In the genomic region with DNA sequence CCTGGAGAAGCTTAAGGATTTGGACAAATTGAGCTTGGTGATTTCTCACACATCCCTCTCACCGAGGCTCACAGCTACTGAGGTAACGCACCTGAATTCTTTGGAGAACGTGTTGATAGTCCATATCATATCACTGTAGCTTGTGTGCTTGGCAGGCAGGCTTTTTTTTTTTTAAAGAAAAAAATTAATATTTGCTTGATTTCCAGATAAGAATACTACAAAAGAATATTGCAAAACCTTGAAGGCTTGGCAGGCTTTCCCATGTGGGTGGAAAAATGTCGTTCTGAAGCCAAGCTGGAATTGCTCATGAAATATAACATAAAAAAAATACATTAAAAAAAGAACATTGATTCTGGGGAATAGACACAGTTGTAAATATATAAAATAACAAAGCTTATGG, we compare ENCODE assay signal across 20 mouse cellular contexts.
A peak's percentile ranks its signal among the peaks of the same experiment; 100 is the strongest.
DNase-seq lines count a peak whose midpoint lies in the region; ATAC-seq and TF ChIP-seq lines count a peak whose summit lies in the region.
"Had no signal": no experiment of that assay in that cellular context is flagged by ENCODE, and none has a peak within 500 bp of the region (broad histone marks: within the 10 kb centered on the region; RNA-seq: fewer than 3 reads in every experiment).

No protein-coding gene starts in this region.

- H3K4me2 ChIP-seq in embryonic facial prominence, embryonic 14.5 days (ENCODE audit: low read depth, low read length) = no peak overlapping the region
- no peak overlapping the region for H3K4me2 ChIP-seq in lung, embryonic 14.5 days
- H3K4me2 ChIP-seq in lung, embryonic 16.5 days (ENCODE audit: low read depth, low read length) = no peak overlapping the region
- H3K4me2 ChIP-seq in stomach, postnatal 0 days (replicated peaks; ENCODE audit: low read depth) = no peak overlapping the region
- H3K4me2 ChIP-seq in hindbrain, embryonic 14.5 days (replicated peaks) = no peak overlapping the region
- H3K4me2 ChIP-seq: embryonic facial prominence, embryonic 15.5 days; forebrain, embryonic 12.5 days; hindbrain, embryonic 13.5 days; limb, embryonic 15.5 days; midbrain, embryonic 15.5 days had no signal

- peak; percentile 79 for TF ChIP-seq EP300 in stomach, postnatal 0 days (optimal IDR thresholded peaks at IDR 0.05)

- no peaks in the 10 kb centered on the region for H3K27me3 ChIP-seq in embryonic facial prominence, embryonic 14.5 days (replicated peaks; ENCODE audit: control insufficient read depth, insufficient read depth, low read length)
- H3K27me3 ChIP-seq in embryonic facial prominence, embryonic 10.5 days (replicated peaks; ENCODE audit: low read depth, poor library complexity, severe bottlenecking) = no peaks in the 10 kb centered on the region
- H3K27me3 ChIP-seq in lung, embryonic 14.5 days (ENCODE audit: insufficient read depth, low read length) = no peaks in the 10 kb centered on the region
- H3K27me3 ChIP-seq in lung, embryonic 16.5 days (ENCODE audit: control insufficient read depth, insufficient read depth, low read depth, low read length) = no peaks in the 10 kb centered on the region
- no peaks in the 10 kb centered on the region for H3K27me3 ChIP-seq in stomach, postnatal 0 days (ENCODE audit: control insufficient read depth, insufficient read depth, low read length)
- no peaks in the 10 kb centered on the region for H3K27me3 ChIP-seq in hindbrain, embryonic 14.5 days (ENCODE audit: control insufficient read depth, insufficient read depth, low read length)
- H3K27me3 ChIP-seq: embryonic facial prominence, embryonic 15.5 days; forebrain, embryonic 12.5 days; hindbrain, embryonic 13.5 days; limb, embryonic 15.5 days; midbrain, embryonic 15.5 days had no signal

- 79% methylated on average over 4 of the region's 4 CpGs for WGBS in embryonic facial prominence, embryonic 14.5 days
- 91% methylated on average over 4 of the region's 4 CpGs for WGBS in embryonic facial prominence, embryonic 10.5 days
- whole genome bisulfite sequencing in lung, embryonic 14.5 days = 62% methylated on average over 4 of the region's 4 CpGs
- 56% methylated on average over 4 of the region's 4 CpGs for WGBS in lung, adult 2 months
- 37% methylated on average over 4 of the region's 4 CpGs for WGBS in lung, embryonic 16.5 days
- 40% methylated on average over 4 of the region's 4 CpGs for WGBS in stomach, postnatal 0 days
- WGBS in hindbrain, embryonic 14.5 days = 91% methylated on average over 4 of the region's 4 CpGs

- TF ChIP-seq POLR2A in lung, adult 2 months (IDR thresholded peaks at IDR 0.05; ENCODE audit: borderline replicate concordance, extremely low read depth, low read depth, low read length) = no peak

- no peak for ATAC-seq in embryonic facial prominence, embryonic 14.5 days (ENCODE audit: low read depth)
- no peak for ATAC-seq in lung, embryonic 14.5 days (ENCODE audit: insufficient read depth)
- peak; percentile 71 for ATAC-seq in lung, embryonic 16.5 days (ENCODE audit: low read depth)
- peak; percentile 33; the same call in 1 of the 2 replicates for ATAC-seq in stomach, postnatal 0 days (ENCODE audit: low FRiP score, low TSS enrichment)
- ATAC-seq in hindbrain, embryonic 14.5 days (ENCODE audit: low FRiP score) = no peak
- ATAC-seq: midbrain, embryonic 15.5 days had no signal

- no peak overlapping the region for H3K4me3 ChIP-seq in embryonic facial prominence, embryonic 14.5 days (ENCODE audit: low read depth, low read length)
- H3K4me3 ChIP-seq in embryonic facial prominence, embryonic 10.5 days = no peak overlapping the region
- no peak overlapping the region for H3K4me3 ChIP-seq in lung, embryonic 14.5 days (ENCODE audit: low read depth, low read length)
- no peak overlapping the region for H3K4me3 ChIP-seq in lung, adult 2 months (replicated peaks; ENCODE audit: extremely low read depth, low read depth, low read length)
- no peak overlapping the region for H3K4me3 ChIP-seq in lung, embryonic 16.5 days (ENCODE audit: low read length)
- no peak overlapping the region for H3K4me3 ChIP-seq in stomach, postnatal 0 days (ENCODE audit: low read depth, low read length)
- H3K4me3 ChIP-seq in hindbrain, embryonic 14.5 days (replicated peaks; ENCODE audit: low read length) = no peak overlapping the region
- H3K4me3 ChIP-seq: embryonic facial prominence, embryonic 15.5 days; forebrain, embryonic 12.5 days; gastrocnemius, adult 2 months; heart, adult 2 months; hindbrain, embryonic 13.5 days; limb, embryonic 15.5 days; midbrain, embryonic 15.5 days had no signal

- TF ChIP-seq CTCF in lung, embryonic 14.5 days (IDR thresholded peaks at IDR 0.05; ENCODE audit: low read depth) = no peak
- TF ChIP-seq CTCF in lung, adult 2 months (IDR thresholded peaks at IDR 0.05; ENCODE audit: insufficient read depth, low read length) = no peak
- TF ChIP-seq CTCF in stomach, postnatal 0 days (IDR thresholded peaks at IDR 0.05; ENCODE audit: low read depth) = no peak

- H3K9ac ChIP-seq in embryonic facial prominence, embryonic 14.5 days (ENCODE audit: low read depth, low read length) = no peak overlapping the region
- no peak overlapping the region for H3K9ac ChIP-seq in lung, embryonic 14.5 days
- H3K9ac ChIP-seq in lung, embryonic 16.5 days (ENCODE audit: low read length) = no peak overlapping the region
- no peak overlapping the region for H3K9ac ChIP-seq in stomach, postnatal 0 days (ENCODE audit: low read length)
- H3K9ac ChIP-seq in hindbrain, embryonic 14.5 days = no peak overlapping the region
- H3K9ac ChIP-seq: embryonic facial prominence, embryonic 15.5 days; forebrain, embryonic 12.5 days; hindbrain, embryonic 13.5 days; limb, embryonic 15.5 days; midbrain, embryonic 15.5 days had no signal

- DNase-seq in embryonic facial prominence, embryonic 14.5 days (ENCODE audit: low spot score) = peak; percentile 38
- no peak for DNase-seq in embryonic facial prominence, embryonic 10.5 days (ENCODE audit: low spot score)
- peak; percentile 54 for DNase-seq in lung, embryonic 14.5 days
- no peak for DNase-seq in lung, adult 2 months
- DNase-seq in stomach, postnatal 0 days (ENCODE audit: low spot score) = peak; percentile 44
- no peak for DNase-seq in retina, embryonic 14.5 days (ENCODE audit: low spot score)
- no peak for DNase-seq in hindbrain, embryonic 14.5 days (ENCODE audit: low spot score)
- DNase-seq: cerebellum, adult 11-12 months; gastrocnemius, adult 2 months; heart, adult 2 months; kidney, adult 18-20 months; retina, postnatal 1 day; thymus, postnatal 25 days had no signal

- H3K27ac ChIP-seq in embryonic facial prominence, embryonic 14.5 days (replicated peaks; ENCODE audit: low read depth, low read length) = no peak overlapping the region
- no peak overlapping the region for H3K27ac ChIP-seq in embryonic facial prominence, embryonic 10.5 days (replicated peaks)
- no peak overlapping the region for H3K27ac ChIP-seq in lung, embryonic 14.5 days (ENCODE audit: low read depth)
- peak overlapping the region; percentile 80 for H3K27ac ChIP-seq in lung, embryonic 16.5 days (ENCODE audit: low read length)
- H3K27ac ChIP-seq in stomach, postnatal 0 days (replicated peaks) = peak overlapping the region; percentile 71; the same call in 1 of the 2 replicates
- H3K27ac ChIP-seq in hindbrain, embryonic 14.5 days = no peak overlapping the region
- H3K27ac ChIP-seq: embryonic facial prominence, embryonic 15.5 days; forebrain, embryonic 12.5 days; gastrocnemius, adult 2 months; heart, adult 2 months; hindbrain, embryonic 13.5 days; macrophage; midbrain, embryonic 15.5 days had no signal

- H3K4me1 ChIP-seq in embryonic facial prominence, embryonic 14.5 days (ENCODE audit: control insufficient read depth, insufficient read depth, low read length) = no peaks in the 10 kb centered on the region
- H3K4me1 ChIP-seq in embryonic facial prominence, embryonic 10.5 days = no peaks in the 10 kb centered on the region
- no peaks in the 10 kb centered on the region for H3K4me1 ChIP-seq in lung, embryonic 14.5 days (ENCODE audit: insufficient read depth)
- no peaks in the 10 kb centered on the region for H3K4me1 ChIP-seq in lung, adult 2 months (ENCODE audit: control insufficient read depth, insufficient read depth, low read length)
- H3K4me1 ChIP-seq in lung, embryonic 16.5 days (replicated peaks; ENCODE audit: control insufficient read depth, insufficient read depth, low read length) = 0 out of 2 replicates have a peak, but pooled peaks cover 5% of the 10 kb centered on the region
- no peaks in the 10 kb centered on the region for H3K4me1 ChIP-seq in stomach, postnatal 0 days (replicated peaks; ENCODE audit: control insufficient read depth, insufficient read depth)
- H3K4me1 ChIP-seq in hindbrain, embryonic 14.5 days (replicated peaks; ENCODE audit: control insufficient read depth, insufficient read depth, low read length) = no peaks in the 10 kb centered on the region
- H3K4me1 ChIP-seq: forebrain, embryonic 12.5 days; hindbrain, embryonic 13.5 days; limb, embryonic 15.5 days; midbrain, embryonic 15.5 days had no signal

- no peaks in the 10 kb centered on the region for H3K36me3 ChIP-seq in embryonic facial prominence, embryonic 14.5 days (ENCODE audit: control insufficient read depth, insufficient read depth, low read length)
- H3K36me3 ChIP-seq in embryonic facial prominence, embryonic 10.5 days (replicated peaks) = no peaks in the 10 kb centered on the region
- no peaks in the 10 kb centered on the region for H3K36me3 ChIP-seq in lung, embryonic 14.5 days (ENCODE audit: insufficient read depth)
- H3K36me3 ChIP-seq in lung, embryonic 16.5 days (ENCODE audit: control insufficient read depth, insufficient read depth, low read length) = no peaks in the 10 kb centered on the region
- H3K36me3 ChIP-seq in stomach, postnatal 0 days (ENCODE audit: control insufficient read depth, insufficient read depth, low read length) = no peaks in the 10 kb centered on the region
- H3K36me3 ChIP-seq in hindbrain, embryonic 14.5 days (replicated peaks; ENCODE audit: control insufficient read depth, insufficient read depth) = no peaks in the 10 kb centered on the region
- H3K36me3 ChIP-seq: embryonic facial prominence, embryonic 15.5 days; forebrain, embryonic 12.5 days; hindbrain, embryonic 13.5 days; limb, embryonic 15.5 days; midbrain, embryonic 15.5 days had no signal

- H3K9me3 ChIP-seq in embryonic facial prominence, embryonic 14.5 days (ENCODE audit: control insufficient read depth, low read length) = no peaks in the 10 kb centered on the region
- H3K9me3 ChIP-seq in embryonic facial prominence, embryonic 10.5 days = no peaks in the 10 kb centered on the region
- no peaks in the 10 kb centered on the region for H3K9me3 ChIP-seq in lung, embryonic 14.5 days (ENCODE audit: low read depth, low read length)
- no peaks in the 10 kb centered on the region for H3K9me3 ChIP-seq in lung, embryonic 16.5 days (ENCODE audit: control insufficient read depth, low read length)
- H3K9me3 ChIP-seq in stomach, postnatal 0 days (ENCODE audit: control insufficient read depth, low read length) = no peaks in the 10 kb centered on the region
- H3K9me3 ChIP-seq in hindbrain, embryonic 14.5 days (ENCODE audit: control insufficient read depth, low read length) = no peaks in the 10 kb centered on the region
- H3K9me3 ChIP-seq: embryonic facial prominence, embryonic 15.5 days; forebrain, embryonic 12.5 days; hindbrain, embryonic 13.5 days; limb, embryonic 15.5 days; midbrain, embryonic 15.5 days had no signal

Comparison
In these comparisons a context has a peak if more than half of its experiments do, and no peak if none do; other contexts are left out.
1. ATAC-seq: peak in lung, embryonic 16.5 days (single experiment) and stomach, postnatal 0 days (single experiment); none in embryonic facial prominence, embryonic 14.5 days (single experiment), lung, embryonic 14.5 days (single experiment) and hindbrain, embryonic 14.5 days (single experiment).
2. DNase-seq: peak in embryonic facial prominence, embryonic 14.5 days (single experiment), lung, embryonic 14.5 days (single experiment) and stomach, postnatal 0 days (single experiment); none in embryonic facial prominence, embryonic 10.5 days (single experiment), lung, adult 2 months (single experiment), retina, embryonic 14.5 days (single experiment) and hindbrain, embryonic 14.5 days (single experiment).
3. H3K27ac ChIP-seq: peak in lung, embryonic 16.5 days (single experiment) and stomach, postnatal 0 days (single experiment); none in embryonic facial prominence, embryonic 14.5 days (single experiment), embryonic facial prominence, embryonic 10.5 days (single experiment), lung, embryonic 14.5 days (single experiment) and hindbrain, embryonic 14.5 days (single experiment).